Mouse (Mus musculus) kidney, adult 2 months (tissue): ENCODE results near the gene Dars. TPM values are rescaled to one million over a fixed set of nuclear protein-coding genes. Genes with fewer than 3 reads are reported as not detected.

Experiments used
- DNase-seq: peaks from one replicate; pipeline ENCODE4 v3.0.0; 2021
- H3K27ac ChIP-seq: fragments of 200-500 bp; 2 replicates; pipeline ENCODE4 v1.5.1; 2012; ENCODE audit warnings: low read depth, low read length, control low read depth, inconsistent platforms; ENCODE audit not compliant: insufficient read depth
- H3K27me3 ChIP-seq: fragments of 200-500 bp; replicated peaks from 2 replicates; pipeline ENCODE4 v1.6.1; 2012; ENCODE audit warnings: mild to moderate bottlenecking, moderate library complexity, low read length, inconsistent platforms; ENCODE audit not compliant: control insufficient read depth, insufficient read depth
- H3K36me3 ChIP-seq: fragments of 200-500 bp; 2 replicates; pipeline ENCODE4 v1.6.1; 2012; ENCODE audit warnings: mild to moderate bottlenecking, moderate library complexity, low read length, inconsistent platforms; ENCODE audit not compliant: control insufficient read depth, insufficient read depth
- H3K4me1 ChIP-seq: fragments of 200-500 bp; 2 replicates; pipeline ENCODE4 v1.6.1; 2011; ENCODE audit warnings: low read length; ENCODE audit not compliant: control insufficient read depth, insufficient read depth
- H3K4me3 ChIP-seq: fragments of 200-500 bp; 2 replicates; pipeline ENCODE4 v1.5.1; 2011; ENCODE audit warnings: mild to moderate bottlenecking, low read depth, low read length, control low read depth; ENCODE audit not compliant: insufficient read depth
- CTCF ChIP-seq: fragments of 200-500 bp; conservative IDR thresholded peaks from 2 replicates; pipeline ENCODE4 v1.5.1; 2011; ENCODE audit warnings: low read depth, mild to moderate bottlenecking, control low read depth, low read length, moderate library complexity, mixed read lengths; ENCODE audit not compliant: insufficient read depth, insufficient read length
- POLR2A ChIP-seq: fragments of 200-500 bp; IDR thresholded peaks from one replicate; pipeline ENCODE4 v1.6.1; 2011; ENCODE audit warnings: low read depth, low read length, control low read depth
- WGBS: fragments of 180-500 bp; shearing (Covaris S2); methylation state at CpG from one replicate; pipeline ENCODE4 v1.1.7; 2018; 5-methylcytosine and 5-hydroxymethylcytosine counted together
- polyA plus RNA-seq: library from polyadenylated mRNA; depleted of rRNA; stranded (reverse); fragments of >200 nt; gene quantifications from 2 replicates; pipeline ENCODE4 v1.2.3, GENCODE M21; 2012

Gene Dars
- polyA plus RNA-seq, 1 experiment = 21.9 TPM

- no peaks in the 10 kb centered on the region for H3K27me3 ChIP-seq
- DNase-seq = peak; percentile 37
- H3K36me3 ChIP-seq = no peaks in the 10 kb centered on the region
- no peak overlapping the region for H3K4me3 ChIP-seq
- no peak for TF ChIP-seq CTCF
- TF ChIP-seq POLR2A = no peak
- no peak overlapping the region for H3K27ac ChIP-seq
- WGBS = 55% methylated on average over 16 of the region's 16 CpGs
- H3K4me1 ChIP-seq = no peaks in the 10 kb centered on the region
These were observed 23.4 kb upstream of the Dars start for GRCm38 (mm10) chr1:128440386-128441128.

- WGBS = 97% methylated on average over 4 of the region's 4 CpGs
- DNase-seq = no peak
- TF ChIP-seq CTCF = no peak
- no peak for TF ChIP-seq POLR2A
- H3K36me3 ChIP-seq = no peaks in the 10 kb centered on the region
- H3K4me1 ChIP-seq = no peaks in the 10 kb centered on the region
- H3K4me3 ChIP-seq = no peak overlapping the region
- H3K27me3 ChIP-seq = no peaks in the 10 kb centered on the region
- no peak overlapping the region for H3K27ac ChIP-seq
These were observed 22.4 kb upstream of the Dars start for GRCm38 (mm10) chr1:128439618-128440017.

- no peaks in the 10 kb centered on the region for H3K36me3 ChIP-seq
- no peaks in the 10 kb centered on the region for H3K4me1 ChIP-seq
- 86% methylated on average over 5 of the region's 5 CpGs for WGBS
- no peak for DNase-seq
- TF ChIP-seq POLR2A = no peak
- no peak for TF ChIP-seq CTCF
- H3K4me3 ChIP-seq = no peak overlapping the region
- H3K27me3 ChIP-seq = no peaks in the 10 kb centered on the region
- H3K27ac ChIP-seq = no peak overlapping the region
These were observed 21.4 kb upstream of the Dars start for GRCm38 (mm10) chr1:128438526-128438925.

GRCm38 (mm10) chr1:128437276-128437675 is 20.1 kb upstream of the Dars start:
- TF ChIP-seq POLR2A (no peak), CTCF (no peak)
- WGBS = 58% methylated on average over 1 of the region's 1 CpGs

GRCm38 (mm10) chr1:128436015-128436414 is 18.8 kb upstream of the Dars start:
- no peaks in the 10 kb centered on the region for H3K36me3 ChIP-seq
- DNase-seq = no peak
- H3K4me3 ChIP-seq = no peak overlapping the region
- H3K27ac ChIP-seq = no peak overlapping the region
- 85% methylated on average over 3 of the region's 3 CpGs for WGBS
- TF ChIP-seq CTCF (no peak), POLR2A (no peak)
- no peaks in the 10 kb centered on the region for H3K4me1 ChIP-seq
- no peaks in the 10 kb centered on the region for H3K27me3 ChIP-seq

More at GRCm38 (mm10) chr1:128437276-128437675, 20.1 kb upstream of the Dars start:
- Histone ChIP-seq H3K27me3 (no peaks in the 10 kb centered on the region), H3K4me1 (no peaks in the 10 kb centered on the region), H3K27ac (no peak overlapping the region), H3K4me3 (no peak overlapping the region), H3K36me3 (no peaks in the 10 kb centered on the region)
- no peak for DNase-seq

GRCm38 (mm10) chr1:128435551-128435950 is 18.4 kb upstream of the Dars start:
- Histone ChIP-seq H3K27me3 (no peaks in the 10 kb centered on the region), H3K4me3 (no peak overlapping the region), H3K4me1 (no peaks in the 10 kb centered on the region), H3K36me3 (no peaks in the 10 kb centered on the region), H3K27ac (no peak overlapping the region)
- 47% methylated on average over 4 of the region's 4 CpGs for WGBS
- TF ChIP-seq POLR2A (no peak), CTCF (no peak)
- no peak for DNase-seq

- DNase-seq = no peak
- Histone ChIP-seq H3K27me3 (no peaks in the 10 kb centered on the region; the same call in 1 of the 2 replicates), H3K27ac (no peak overlapping the region), H3K4me1 (no peaks in the 10 kb centered on the region), H3K4me3 (no peak overlapping the region), H3K36me3 (no peaks in the 10 kb centered on the region)
- 84% methylated on average over 3 of the region's 3 CpGs for WGBS
- TF ChIP-seq CTCF (no peak), POLR2A (no peak)
These were observed 7.8 kb upstream of the Dars start for GRCm38 (mm10) chr1:128424928-128425327.
